13 mouse cellular contexts compared by ENCODE assay signal in genomic region chr2:19685489-19686147, GRCm38 (mm10). TPM values are rescaled to one million over a fixed set of nuclear protein-coding genes. Genes with fewer than 3 reads are reported as not detected.
DNase-seq lines count a peak whose midpoint lies in the region; ATAC-seq and TF ChIP-seq lines count a peak whose summit lies in the region.
"Had no signal": no experiment of that assay in that cellular context is flagged by ENCODE, and none has a peak within 500 bp of the region (broad histone marks: within the 10 kb centered on the region; RNA-seq: fewer than 3 reads in every experiment).

No protein-coding gene starts in this region.

- ATAC-seq in kidney, postnatal 0 days (replicated peaks; ENCODE audit: low FRiP score, low read depth), result no peak
- peak; percentile 71 for ATAC-seq in embryonic facial prominence, embryonic 14.5 days (ENCODE audit: low read depth)
- ATAC-seq in limb, embryonic 15.5 days (ENCODE audit: insufficient number of reproducible peaks, low FRiP score, low TSS enrichment, low read depth), result no peak; the same call in 1 of the 2 replicates
- no peak; the same call in 1 of the 2 replicates for ATAC-seq in forebrain, embryonic 16.5 days
- ATAC-seq: forebrain, embryonic 14.5 days had no signal

- H3K36me3 ChIP-seq in kidney, postnatal 0 days (ENCODE audit: insufficient read depth, low read length), result no peaks in the 10 kb centered on the region
- no peaks in the 10 kb centered on the region for H3K36me3 ChIP-seq in embryonic facial prominence, embryonic 14.5 days (ENCODE audit: control insufficient read depth, insufficient read depth, low read length)
- H3K36me3 ChIP-seq in limb, embryonic 15.5 days, result no peaks in the 10 kb centered on the region
- no peaks in the 10 kb centered on the region for H3K36me3 ChIP-seq in forebrain, embryonic 16.5 days (ENCODE audit: control insufficient read depth, insufficient read depth)
- H3K36me3 ChIP-seq: liver, embryonic 15.5 days had no signal

- no peak for TF ChIP-seq CTCF in kidney, postnatal 0 days (IDR thresholded peaks at IDR 0.05; ENCODE audit: low read depth)

- no peak overlapping the region for H3K27ac ChIP-seq in kidney, postnatal 0 days
- peak overlapping the region; percentile 31; the same call in 1 of the 2 replicates for H3K27ac ChIP-seq in embryonic facial prominence, embryonic 14.5 days (replicated peaks; ENCODE audit: low read depth, low read length)
- 0 out of 2 replicates have a peak overlapping the region, but pooled peaks have one; percentile 22 for H3K27ac ChIP-seq in limb, embryonic 15.5 days
- no peak overlapping the region for H3K27ac ChIP-seq in forebrain, embryonic 16.5 days (ENCODE audit: low read length)
- H3K27ac ChIP-seq: liver, embryonic 15.5 days had no signal

- 0 out of 2 replicates have a peak overlapping the region, but pooled peaks have one; percentile 5 for H3K4me2 ChIP-seq in kidney, postnatal 0 days (ENCODE audit: low read length)
- peak overlapping the region; percentile 25 for H3K4me2 ChIP-seq in embryonic facial prominence, embryonic 14.5 days (ENCODE audit: low read depth, low read length)
- H3K4me2 ChIP-seq in limb, embryonic 15.5 days, result 0 out of 2 replicates have a peak overlapping the region, but pooled peaks have one; percentile 5
- no peak overlapping the region for H3K4me2 ChIP-seq in forebrain, embryonic 16.5 days (ENCODE audit: low read length)
- H3K4me2 ChIP-seq: liver, embryonic 15.5 days had no signal

- DNase-seq in kidney, postnatal 0 days (ENCODE audit: low spot score), result peak; percentile 29
- no peak for DNase-seq in kidney, postnatal 36 days
- peak; percentile 12 for DNase-seq in ES-CJ7 (ENCODE audit: low read depth, low spot score)
- DNase-seq in embryonic facial prominence, embryonic 14.5 days (ENCODE audit: low spot score), result peak; percentile 74
- no peak for DNase-seq in adrenal gland, postnatal 10 days
- DNase-seq: cerebellum, postnatal 14 days; kidney, postnatal 10 days; layer of hippocampus, adult 9-11 months; spleen, adult 18-20 months had no signal

- WGBS in kidney, postnatal 0 days, result 40% methylated on average over 14 of the region's 14 CpGs
- 32% methylated on average over 14 of the region's 14 CpGs for WGBS in embryonic facial prominence, embryonic 14.5 days
- 22% methylated on average over 14 of the region's 14 CpGs for WGBS in limb, embryonic 15.5 days
- WGBS in forebrain, embryonic 16.5 days, result 36% methylated on average over 14 of the region's 14 CpGs

- no peaks in the 10 kb centered on the region for H3K27me3 ChIP-seq in kidney, postnatal 0 days (ENCODE audit: insufficient read depth, low read length)
- H3K27me3 ChIP-seq in embryonic facial prominence, embryonic 14.5 days (replicated peaks; ENCODE audit: control insufficient read depth, insufficient read depth, low read length), result no peaks in the 10 kb centered on the region
- no peaks in the 10 kb centered on the region for H3K27me3 ChIP-seq in limb, embryonic 15.5 days
- H3K27me3 ChIP-seq in forebrain, embryonic 16.5 days (replicated peaks; ENCODE audit: control insufficient read depth, insufficient read depth, low read length), result no peaks in the 10 kb centered on the region
- H3K27me3 ChIP-seq: liver, embryonic 15.5 days had no signal

- no peaks in the 10 kb centered on the region for H3K9me3 ChIP-seq in kidney, postnatal 0 days (replicated peaks; ENCODE audit: low read length)
- no peaks in the 10 kb centered on the region for H3K9me3 ChIP-seq in embryonic facial prominence, embryonic 14.5 days (ENCODE audit: control insufficient read depth, low read length)
- H3K9me3 ChIP-seq in limb, embryonic 15.5 days, result no peaks in the 10 kb centered on the region
- H3K9me3 ChIP-seq in forebrain, embryonic 16.5 days (ENCODE audit: control insufficient read depth, low read length), result no peaks in the 10 kb centered on the region
- H3K9me3 ChIP-seq: liver, embryonic 15.5 days had no signal

- H3K4me3 ChIP-seq in kidney, postnatal 0 days (replicated peaks; ENCODE audit: low read depth, low read length), result no peak overlapping the region
- H3K4me3 ChIP-seq in embryonic facial prominence, embryonic 14.5 days (ENCODE audit: low read depth, low read length), result no peak overlapping the region
- no peak overlapping the region for H3K4me3 ChIP-seq in limb, embryonic 15.5 days
- H3K4me3 ChIP-seq in forebrain, embryonic 16.5 days (replicated peaks; ENCODE audit: low read length), result no peak overlapping the region
- H3K4me3 ChIP-seq: liver, embryonic 15.5 days had no signal

- no peaks in the 10 kb centered on the region for H3K4me1 ChIP-seq in kidney, postnatal 0 days (replicated peaks; ENCODE audit: insufficient read depth, low read length)
- H3K4me1 ChIP-seq in embryonic facial prominence, embryonic 14.5 days (ENCODE audit: control insufficient read depth, insufficient read depth, low read length), result no peaks in the 10 kb centered on the region
- H3K4me1 ChIP-seq in limb, embryonic 15.5 days, result 0 out of 2 replicates have a peak, but pooled peaks cover 10% of the 10 kb centered on the region
- H3K4me1 ChIP-seq in forebrain, embryonic 16.5 days (replicated peaks; ENCODE audit: control insufficient read depth, insufficient read depth, low read length), result 0 out of 2 replicates have a peak, but pooled peaks cover 2% of the 10 kb centered on the region

- no peak overlapping the region for H3K9ac ChIP-seq in kidney, postnatal 0 days (ENCODE audit: low read depth, low read length)
- no peak overlapping the region for H3K9ac ChIP-seq in embryonic facial prominence, embryonic 14.5 days (ENCODE audit: low read depth, low read length)
- H3K9ac ChIP-seq in limb, embryonic 15.5 days, result no peak overlapping the region
- no peak overlapping the region for H3K9ac ChIP-seq in forebrain, embryonic 16.5 days (replicated peaks; ENCODE audit: low read depth, low read length)
- H3K9ac ChIP-seq: liver, embryonic 15.5 days had no signal

RNA-seq across cellular contexts. Expression of gene Otud1, which starts 28.1 kb away (rescaled TPM):
- polyA plus RNA-seq in kidney, postnatal 0 days (2015; fragmentation: Nextera tagmentation; extraction: Ambion mirVana), result 2.7 and 3.8 TPM in 2 replicates
- 2.5 and 2.9 TPM in 2 replicates for polyA plus RNA-seq in embryonic facial prominence, embryonic 14.5 days (2014; fragmentation: Nextera tagmentation; extraction: Ambion mirVana)
- 2.3 and 2.5 TPM in 2 replicates for polyA plus RNA-seq in limb, embryonic 15.5 days (2015; fragmentation: Nextera tagmentation; extraction: Ambion mirVana)
- 10 to 100 TPM in 1 of 2 experiments, 1 to 10 TPM in 1; 9.4 to 10.6 TPM for total RNA-seq in adrenal gland, postnatal 10 days (2021)
- 1.6 and 2.1 TPM in 2 replicates for polyA plus RNA-seq in forebrain, embryonic 16.5 days (2015; fragmentation: Nextera tagmentation; extraction: Ambion mirVana)

Comparison
In these comparisons a context has a peak if more than half of its experiments do, and no peak if none do; other contexts are left out.
1. DNase-seq: peak in kidney, postnatal 0 days (single experiment), ES-CJ7 (single experiment) and embryonic facial prominence, embryonic 14.5 days (single experiment); none in kidney, postnatal 36 days (0 of 2) and adrenal gland, postnatal 10 days (single experiment).
2. H3K27ac ChIP-seq: peak in embryonic facial prominence, embryonic 14.5 days (single experiment) and limb, embryonic 15.5 days (single experiment); none in kidney, postnatal 0 days (single experiment) and forebrain, embryonic 16.5 days (single experiment).